Mouse (Mus musculus): ENCODE results near the gene Slc18b1. TPM values are rescaled to one million over a fixed set of nuclear protein-coding genes. Genes with fewer than 3 reads are reported as not detected.
"Not testable (repeated sequence)": the region's sequence is repeated elsewhere in the genome, so short reads cannot be mapped to it uniquely, and the experiment has no call there.

Slc18b1 gene
- polyA plus RNA-seq, 1 experiment from 2014 or later: 8.0 TPM

- no peak for DNase-seq (ENCODE audit: low read depth, low spot score)
- in situ Hi-C loops (cut with MboI; ENCODE audit: low pct_unique_long_range_greater_than_20kb): no loop called here
- CTCF ChIA-PET: no interaction called here
- ATAC-seq: no peak
- H3K27me3 ChIP-seq: no peaks in the 10 kb centered on the region
- no peak for TF ChIP-seq CTCF (IDR thresholded peaks at IDR 0.05)
- POLR2A ChIA-PET: no interaction called here
Observed at GRCm38 (mm10) chr10:23786040-23786439, 10.7 kb upstream of the Slc18b1 start.

GRCm38 (mm10) chr10:23786631-23787038 lies 10.2 kb upstream of the Slc18b1 start:
- H3K27me3 ChIP-seq; in situ Hi-C loops (cut with MboI; ENCODE audit: low pct_unique_long_range_greater_than_20kb); DNase-seq (ENCODE audit: low read depth, low spot score); CTCF ChIA-PET; POLR2A ChIA-PET: not testable (repeated sequence)
- peak; percentile 2 for ATAC-seq

GRCm38 (mm10) chr10:23787062-23787821 lies 9.5 kb upstream of the Slc18b1 start, which contains the start of gene Rps12:
Gene Rps12 (minus strand): TSS chr10:23787275.
- TF ChIP-seq CTCF (IDR thresholded peaks at IDR 0.05): no peak
- ATAC-seq (peak; percentile 86), DNase-seq (ENCODE audit: low read depth, low spot score) (peak; percentile 90)
- no peaks in the 10 kb centered on the region for H3K27me3 ChIP-seq
- POLR2A ChIA-PET: interaction anchor here (0.7 kb wide), 1 partner anchor 1059 kb away, joined by 3 read pairs; no protein-coding TSS in a partner anchor
- CTCF ChIA-PET: interaction anchor here (1.9 kb wide), 1 partner anchor 23 kb away, joined by 4 read pairs; no protein-coding TSS in a partner anchor
- in situ Hi-C loops (cut with MboI; ENCODE audit: low pct_unique_long_range_greater_than_20kb): no loop called here

- no peak for TF ChIP-seq CTCF (IDR thresholded peaks at IDR 0.05)
- POLR2A ChIA-PET: interaction anchor here (0.7 kb wide), 1 partner anchor 1060 kb away, joined by 3 read pairs; no protein-coding TSS in a partner anchor
- ATAC-seq (peak; percentile 14), DNase-seq (ENCODE audit: low read depth, low spot score) (no peak)
- in situ Hi-C loops (cut with MboI; ENCODE audit: low pct_unique_long_range_greater_than_20kb): no loop called here
- CTCF ChIA-PET: interaction anchor here (1.9 kb wide), 1 partner anchor 22 kb away, joined by 4 read pairs; no protein-coding TSS in a partner anchor
- H3K27me3 ChIP-seq: no peaks in the 10 kb centered on the region
Observed at GRCm38 (mm10) chr10:23788056-23788600, 8.7 kb upstream of the Slc18b1 start.

GRCm38 (mm10) chr10:23795871-23796520 lies 790 bp upstream of the Slc18b1 start:
- no peaks in the 10 kb centered on the region for H3K27me3 ChIP-seq
- POLR2A ChIA-PET: no interaction called here
- CTCF ChIA-PET: no interaction called here
- DNase-seq (ENCODE audit: low read depth, low spot score): no peak
- ATAC-seq: no peak
- TF ChIP-seq CTCF (IDR thresholded peaks at IDR 0.05): no peak
- in situ Hi-C loops (cut with MboI; ENCODE audit: low pct_unique_long_range_greater_than_20kb): no loop called here

- ChIA-PET POLR2A (no interaction called here), CTCF (no interaction called here)
- ATAC-seq (no peak), DNase-seq (ENCODE audit: low read depth, low spot score) (no peak)
- H3K27me3 ChIP-seq: no peaks in the 10 kb centered on the region
- TF ChIP-seq CTCF (IDR thresholded peaks at IDR 0.05): no peak
- in situ Hi-C loops (cut with MboI; ENCODE audit: low pct_unique_long_range_greater_than_20kb): no loop called here
Observed at GRCm38 (mm10) chr10:23797606-23798005, 820 bp downstream of the Slc18b1 start.

- no peak for ATAC-seq
- H3K27me3 ChIP-seq: no peaks in the 10 kb centered on the region
- POLR2A ChIA-PET: no interaction called here
- DNase-seq (ENCODE audit: low read depth, low spot score): no peak
- no peak for TF ChIP-seq CTCF (IDR thresholded peaks at IDR 0.05)
- CTCF ChIA-PET: no interaction called here
- in situ Hi-C loops (cut with MboI; ENCODE audit: low pct_unique_long_range_greater_than_20kb): no loop called here
Observed at GRCm38 (mm10) chr10:23798142-23798541, 1.4 kb downstream of the Slc18b1 start.

- in situ Hi-C loops (cut with MboI; ENCODE audit: low pct_unique_long_range_greater_than_20kb): no loop called here
- ChIA-PET CTCF (no interaction called here), POLR2A (no interaction called here)
- DNase-seq (ENCODE audit: low read depth, low spot score) (no peak), ATAC-seq (no peak)
- TF ChIP-seq CTCF (IDR thresholded peaks at IDR 0.05): no peak
- no peaks in the 10 kb centered on the region for H3K27me3 ChIP-seq
Observed at GRCm38 (mm10) chr10:23799933-23800332, 3.1 kb downstream of the Slc18b1 start.

GRCm38 (mm10) chr10:23802911-23803310 lies 6.1 kb downstream of the Slc18b1 start:
- in situ Hi-C loops (cut with MboI; ENCODE audit: low pct_unique_long_range_greater_than_20kb): no loop called here
- DNase-seq (ENCODE audit: low read depth, low spot score) (no peak), ATAC-seq (no peak)
- no peaks in the 10 kb centered on the region for H3K27me3 ChIP-seq
- CTCF ChIA-PET: interaction anchor here (2.0 kb wide), 1 partner anchor 10 kb away, joined by 4 read pairs; no protein-coding TSS in a partner anchor
- TF ChIP-seq CTCF (IDR thresholded peaks at IDR 0.05): no peak
- POLR2A ChIA-PET: no interaction called here

- DNase-seq (ENCODE audit: low read depth, low spot score): no peak
- in situ Hi-C loops (cut with MboI; ENCODE audit: low pct_unique_long_range_greater_than_20kb): no loop called here
- ChIA-PET POLR2A (no interaction called here), CTCF (no interaction called here)
- H3K27me3 ChIP-seq: no peaks in the 10 kb centered on the region
- ATAC-seq: no peak
- TF ChIP-seq CTCF (IDR thresholded peaks at IDR 0.05): no peak
Observed at GRCm38 (mm10) chr10:23804665-23805064, 7.9 kb downstream of the Slc18b1 start.

GRCm38 (mm10) chr10:23806201-23806600 lies 9.4 kb downstream of the Slc18b1 start:
- DNase-seq (ENCODE audit: low read depth, low spot score) (no peak), ATAC-seq (no peak)
- H3K27me3 ChIP-seq: no peaks in the 10 kb centered on the region
- TF ChIP-seq CTCF (IDR thresholded peaks at IDR 0.05): no peak
- CTCF ChIA-PET: interaction anchor here (1.1 kb wide), 1 partner anchor 274 kb away, joined by 3 read pairs; no protein-coding TSS in a partner anchor
- in situ Hi-C loops (cut with MboI; ENCODE audit: low pct_unique_long_range_greater_than_20kb): no loop called here
- POLR2A ChIA-PET: no interaction called here

All from Patski (cell line).